Mouse (Mus musculus): ENCODE measurements around the gene Vax2. TPM values are rescaled to one million over a fixed set of nuclear protein-coding genes. Genes with fewer than 3 reads are reported as not detected.

Vax2 gene
- polyA plus RNA-seq, 1 experiment from 2014 or later, result not detected

DNA sequence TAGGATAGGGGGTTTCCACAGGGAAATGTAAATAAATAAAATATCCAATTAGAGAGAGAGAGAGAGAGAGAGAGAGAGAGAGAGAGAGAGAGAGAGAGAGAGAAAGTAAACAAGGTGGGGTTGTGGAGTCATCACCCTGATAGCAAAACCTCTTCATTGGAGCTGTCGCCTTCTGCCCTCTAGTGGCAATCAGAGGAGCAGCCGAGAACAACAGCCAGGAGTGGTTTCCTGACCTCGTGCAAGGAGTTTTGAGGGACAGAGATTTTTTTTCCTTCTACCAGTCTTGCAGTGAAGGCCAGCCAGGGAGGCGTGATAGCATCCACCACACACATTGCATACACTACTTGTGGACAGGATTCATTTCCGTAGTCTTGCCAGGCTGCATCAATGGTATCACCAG, 68.0 kb downstream of the Vax2 start:
- Histone ChIP-seq H3K4me3 (ENCODE audit: low read depth, low read length) (no peak overlapping the region), H3K9me3 (ENCODE audit: control insufficient read depth, low read depth, low read length) (no peaks in the 10 kb centered on the region), H3K36me3 (ENCODE audit: control insufficient read depth, insufficient read depth, low read length) (no peaks in the 10 kb centered on the region), H3K4me1 (ENCODE audit: control insufficient read depth, insufficient read depth, low read length) (peaks cover 13% of the 10 kb centered on the region; the same call in 1 of the 2 replicates), H3K27ac (ENCODE audit: low read length) (no peak overlapping the region), H3K27me3 (ENCODE audit: control insufficient read depth, insufficient read depth, low read length) (no peaks in the 10 kb centered on the region), H3K4me2 (replicated peaks; ENCODE audit: low read depth, low read length) (no peak overlapping the region), H3K9ac (replicated peaks; ENCODE audit: low read depth, low read length) (no peak overlapping the region)
- ATAC-seq (ENCODE audit: insufficient number of reproducible peaks, insufficient read depth, low FRiP score, low read depth), result no peak
- 11% methylated on average over 5 of the region's 5 CpGs for WGBS

DNA sequence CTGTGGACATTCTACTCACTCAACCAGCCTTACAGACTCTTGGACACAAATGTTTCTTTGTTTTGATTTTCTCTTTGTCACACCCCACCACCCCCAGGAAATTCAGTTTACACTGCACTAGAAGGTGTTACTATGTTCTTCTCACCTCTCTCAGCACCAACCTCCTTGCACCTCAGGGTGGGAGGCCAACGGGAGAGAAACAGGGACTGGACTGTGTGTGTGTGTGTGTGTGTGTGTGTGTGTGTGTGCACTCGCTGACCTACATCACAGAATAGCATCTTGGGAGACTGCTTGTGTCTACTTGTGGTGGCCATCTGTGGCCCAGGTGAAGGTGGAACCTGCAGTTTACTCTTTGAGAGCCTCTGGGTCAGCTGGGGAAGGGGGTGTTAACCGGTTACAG, 75.4 kb downstream of the Vax2 start:
- H3K4me2 ChIP-seq (replicated peaks; ENCODE audit: low read depth, low read length), result no peak overlapping the region
- H3K9ac ChIP-seq (replicated peaks; ENCODE audit: low read depth, low read length), result no peak overlapping the region
- no peak overlapping the region for H3K4me3 ChIP-seq (ENCODE audit: low read depth, low read length)
- H3K4me1 ChIP-seq (ENCODE audit: control insufficient read depth, insufficient read depth, low read length), result no peaks in the 10 kb centered on the region
- ATAC-seq (ENCODE audit: insufficient number of reproducible peaks, insufficient read depth, low FRiP score, low read depth), result no peak
- 74% methylated on average over 3 of the region's 3 CpGs for WGBS
- H3K36me3 ChIP-seq (ENCODE audit: control insufficient read depth, insufficient read depth, low read length), result no peaks in the 10 kb centered on the region
- no peaks in the 10 kb centered on the region for H3K27me3 ChIP-seq (ENCODE audit: control insufficient read depth, insufficient read depth, low read length)
- no peaks in the 10 kb centered on the region for H3K9me3 ChIP-seq (ENCODE audit: control insufficient read depth, low read depth, low read length)
- H3K27ac ChIP-seq (ENCODE audit: low read length), result no peak overlapping the region

Other genes starting within 250 kb of the Vax2 start
- gene Dguok, start 204.3 kb upstream of the Vax2 start, polyA plus RNA-seq (2014; fragmentation: Nextera tagmentation; extraction: Ambion mirVana), result 81.3 and 95.0 TPM in 2 replicates
- 1,372 and 1,469 TPM in 2 replicates for gene Actg2, start 175.0 kb upstream of the Vax2 start, polyA plus RNA-seq (2014; fragmentation: Nextera tagmentation; extraction: Ambion mirVana)
- gene Stambp, start 138.5 kb upstream of the Vax2 start, polyA plus RNA-seq (2014; fragmentation: Nextera tagmentation; extraction: Ambion mirVana), result 28.0 and 28.3 TPM in 2 replicates
- not detected in 2 replicates for gene Clec4f, start 55.1 kb upstream of the Vax2 start, polyA plus RNA-seq (2014; fragmentation: Nextera tagmentation; extraction: Ambion mirVana)
- gene Cd207, start 33.4 kb upstream of the Vax2 start, polyA plus RNA-seq (2014; fragmentation: Nextera tagmentation; extraction: Ambion mirVana), result not detected in 2 replicates
- 0.42 and 0.45 TPM in 2 replicates for gene Atp6v1b1, start 31.7 kb downstream of the Vax2 start, polyA plus RNA-seq (2014; fragmentation: Nextera tagmentation; extraction: Ambion mirVana)
- gene Ankrd53, start 51.4 kb downstream of the Vax2 start, polyA plus RNA-seq (2014; fragmentation: Nextera tagmentation; extraction: Ambion mirVana), result 0.20 TPM in 1 of 2 replicates, not detected in the other
- gene Tex261, start 64.5 kb downstream of the Vax2 start, polyA plus RNA-seq (2014; fragmentation: Nextera tagmentation; extraction: Ambion mirVana), result 68.1 and 75.4 TPM in 2 replicates
- gene Nagk, start 83.7 kb downstream of the Vax2 start, polyA plus RNA-seq (2014; fragmentation: Nextera tagmentation; extraction: Ambion mirVana), result 61.5 and 63.1 TPM in 2 replicates
- gene Paip2b, start 120.5 kb downstream of the Vax2 start, polyA plus RNA-seq (2014; fragmentation: Nextera tagmentation; extraction: Ambion mirVana), result 20.7 and 22.0 TPM in 2 replicates
- 92.0 and 94.4 TPM in 2 replicates for gene Zfp638, start 155.8 kb downstream of the Vax2 start, polyA plus RNA-seq (2014; fragmentation: Nextera tagmentation; extraction: Ambion mirVana)